Mouse (Mus musculus) lung, postnatal 0 days (tissue): ENCODE results near the gene Meis2.

Experiments used
- CTCF ChIP-seq: IDR thresholded peaks from 2 replicates; pipeline ENCODE4 v1.5.1; 2016; ENCODE audit warnings: antibody characterized with exemption, mild to moderate bottlenecking
- EP300 ChIP-seq: IDR thresholded peaks from 2 replicates; pipeline ENCODE4 v1.6.1; 2016; ENCODE audit warnings: antibody characterized with exemption, mild to moderate bottlenecking, control low read depth

DNA sequence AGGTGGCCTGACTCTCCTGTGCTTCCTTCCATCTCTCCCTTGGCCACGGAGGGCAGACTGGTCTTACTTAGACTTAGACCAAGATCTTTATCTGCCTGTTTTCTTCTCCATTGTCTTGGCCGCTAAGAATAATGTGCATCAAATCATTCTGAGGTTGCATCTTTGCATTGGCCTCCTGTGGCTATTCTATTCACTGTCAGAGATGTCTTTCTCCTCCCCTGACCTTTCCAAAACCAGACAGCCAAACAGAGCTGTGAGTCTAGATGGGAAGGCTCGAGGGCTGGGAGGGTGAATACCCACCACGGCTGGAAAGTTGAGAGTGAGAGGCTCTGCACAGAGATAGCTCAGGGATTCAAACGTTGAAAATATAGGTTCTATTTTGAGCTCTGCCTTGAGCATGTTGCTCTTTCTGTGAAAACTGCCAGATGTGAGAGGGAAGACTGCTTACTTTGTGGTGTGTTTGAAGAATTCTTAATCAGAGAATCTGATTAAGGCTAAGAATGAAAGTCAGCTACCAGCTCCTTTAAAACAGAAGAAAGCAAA is 102.3 kb downstream of the Meis2 start:
- TF ChIP-seq CTCF (no peak), EP300 (no peak)
